Mouse (Mus musculus): Measurements from ENCODE around the gene Bet1l.

Gene Bet1l

GRCm38 (mm10) chr7:140828171-140828881, 29.1 kb downstream of the Bet1l start:
- peak; percentile 91 for DNase-seq

GRCm38 (mm10) chr7:140822731-140823130, 34.6 kb downstream of the Bet1l start:
- DNase-seq = no peak

- DNase-seq = peak; percentile 76
Measured at GRCm38 (mm10) chr7:140821653-140822329, 35.6 kb downstream of the Bet1l start, which contains the start of gene Zfp941. Zfp941 (minus strand) TSS chr7:140822178.

GRCm38 (mm10) chr7:140821305-140821652, 36.1 kb downstream of the Bet1l start:
- no peak for DNase-seq

GRCm38 (mm10) chr7:140820173-140820572, 37.2 kb downstream of the Bet1l start:
- DNase-seq = no peak

GRCm38 (mm10) chr7:140812850-140813249, 44.5 kb downstream of the Bet1l start:
- DNase-seq = no peak

- no peak for DNase-seq
Measured at GRCm38 (mm10) chr7:140811714-140812113, 45.7 kb downstream of the Bet1l start.

- no peak for DNase-seq
Measured at GRCm38 (mm10) chr7:140810496-140810895, 46.9 kb downstream of the Bet1l start.

- DNase-seq = peak; percentile 92
Measured at GRCm38 (mm10) chr7:140805704-140806103, 51.7 kb downstream of the Bet1l start.
